Mouse (Mus musculus): Measurements from ENCODE around the gene Zdhhc19. TPM values are rescaled to one million over a fixed set of nuclear protein-coding genes. Genes with fewer than 3 reads are reported as not detected.

Gene Zdhhc19
- polyA plus RNA-seq, 1 experiment from 2014 or later = 0.22 TPM

DNA sequence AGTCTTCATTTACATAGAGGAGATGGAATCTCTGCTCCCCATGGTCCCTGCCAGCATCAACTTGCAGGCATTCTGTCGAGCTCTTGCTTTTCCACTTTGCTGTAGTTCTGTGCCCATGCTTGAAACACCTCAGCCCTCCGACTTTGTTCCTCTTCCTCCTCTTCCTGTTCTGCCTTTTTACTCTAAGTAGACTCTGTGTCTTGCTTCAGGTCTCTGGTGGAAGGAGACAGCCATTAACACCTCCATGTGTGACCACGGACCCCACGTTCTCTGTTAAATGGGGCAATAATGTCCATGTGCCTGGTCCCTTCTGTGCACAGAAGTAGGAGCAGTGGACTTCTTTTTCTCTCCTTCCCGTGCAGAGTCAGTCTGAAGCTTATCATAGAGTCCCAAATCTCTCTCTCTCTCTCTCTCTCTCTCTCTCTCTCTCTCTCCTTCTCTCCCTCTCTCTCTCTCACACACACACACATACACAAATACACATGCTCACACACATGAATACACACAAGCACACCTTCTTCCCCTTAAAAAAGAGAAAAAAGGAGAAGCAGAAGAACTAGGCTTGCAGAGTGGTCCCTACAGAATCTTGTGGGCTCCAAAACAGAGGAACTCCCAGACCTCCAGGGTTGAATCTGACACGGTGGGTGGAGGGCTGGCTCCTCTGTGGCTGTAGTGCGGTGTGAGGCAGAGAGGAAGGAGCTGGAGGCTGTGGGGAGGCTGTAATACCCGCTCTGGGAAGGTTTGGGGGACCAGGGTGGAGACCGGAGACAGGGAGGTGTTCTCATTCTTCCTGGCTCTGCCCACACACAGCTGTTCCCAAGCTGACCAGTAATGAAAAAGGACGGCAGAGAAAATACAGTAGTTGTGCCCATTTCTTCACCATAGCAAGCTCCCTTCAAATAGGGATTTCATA, 51.3 kb downstream of the Zdhhc19 start:
- Histone ChIP-seq H3K9me3 (no peaks in the 10 kb centered on the region), H3K36me3 (no peaks in the 10 kb centered on the region), H3K4me2 (no peak overlapping the region), H3K4me3 (no peak overlapping the region), H3K27me3 (no peaks in the 10 kb centered on the region), H3K4me1 (replicated peaks) (no peaks in the 10 kb centered on the region), H3K27ac (replicated peaks) (no peak overlapping the region), H3K9ac (no peak overlapping the region)
- no peak for ATAC-seq (ENCODE audit: low FRiP score, low read depth)
- 66% methylated on average over 10 of the region's 10 CpGs for WGBS

DNA sequence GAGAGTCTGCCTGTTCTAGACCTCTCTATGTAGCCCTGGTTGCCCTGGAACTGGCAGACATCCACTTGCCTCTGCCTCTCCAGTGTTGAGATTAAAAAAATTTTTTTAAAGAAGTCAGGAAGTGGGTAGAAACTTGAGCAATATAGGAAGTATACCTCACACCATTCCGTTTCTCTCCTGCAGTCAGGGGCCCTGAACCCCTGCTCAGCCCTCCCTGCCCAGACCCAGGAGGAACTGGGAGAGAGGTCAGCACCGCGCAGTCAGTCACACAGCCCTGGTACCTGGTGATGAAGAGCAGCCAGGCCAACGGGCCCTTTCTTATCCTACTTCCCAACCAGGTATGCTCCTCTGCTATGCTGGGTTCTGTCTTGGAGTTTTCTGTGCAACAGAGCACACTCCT, 54.0 kb downstream of the Zdhhc19 start:
- no peak overlapping the region for H3K9ac ChIP-seq
- WGBS = 91% methylated on average over 4 of the region's 4 CpGs
- no peaks in the 10 kb centered on the region for H3K27me3 ChIP-seq
- no peak overlapping the region for H3K4me2 ChIP-seq
- H3K27ac ChIP-seq (replicated peaks) = no peak overlapping the region
- H3K9me3 ChIP-seq = no peaks in the 10 kb centered on the region
- no peak overlapping the region for H3K4me3 ChIP-seq
- H3K4me1 ChIP-seq (replicated peaks) = no peaks in the 10 kb centered on the region
- no peaks in the 10 kb centered on the region for H3K36me3 ChIP-seq
- ATAC-seq (ENCODE audit: low FRiP score, low read depth) = no peak

DNA sequence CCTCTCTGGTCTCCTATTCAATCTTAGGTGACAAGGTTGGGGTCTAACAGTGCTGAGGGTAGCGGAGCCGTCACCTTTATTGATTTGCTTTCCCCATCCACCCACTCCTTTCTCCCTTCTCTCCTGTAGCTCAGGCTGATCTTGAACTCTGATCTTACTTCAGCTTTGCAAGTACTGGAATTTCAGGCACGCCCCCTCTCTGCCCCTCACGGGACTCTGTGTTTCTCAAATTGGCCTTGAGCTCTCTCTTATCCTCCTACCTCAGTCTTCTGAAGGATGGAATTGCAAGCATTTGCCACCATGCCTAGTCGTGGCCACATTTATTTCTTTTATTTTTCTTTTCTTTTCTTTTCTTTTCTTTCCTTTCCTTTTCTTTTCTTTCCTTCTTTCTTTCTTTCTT, 54.4 kb downstream of the Zdhhc19 start:
- H3K4me1 ChIP-seq (replicated peaks) = no peaks in the 10 kb centered on the region
- ATAC-seq (ENCODE audit: low FRiP score, low read depth) = no peak
- no peak overlapping the region for H3K4me2 ChIP-seq
- H3K4me3 ChIP-seq = no peak overlapping the region
- no peak overlapping the region for H3K27ac ChIP-seq (replicated peaks)
- WGBS = 87% methylated on average over 5 of the region's 5 CpGs
- no peaks in the 10 kb centered on the region for H3K9me3 ChIP-seq
- H3K36me3 ChIP-seq = no peaks in the 10 kb centered on the region
- H3K9ac ChIP-seq = no peak overlapping the region
- no peaks in the 10 kb centered on the region for H3K27me3 ChIP-seq

DNA sequence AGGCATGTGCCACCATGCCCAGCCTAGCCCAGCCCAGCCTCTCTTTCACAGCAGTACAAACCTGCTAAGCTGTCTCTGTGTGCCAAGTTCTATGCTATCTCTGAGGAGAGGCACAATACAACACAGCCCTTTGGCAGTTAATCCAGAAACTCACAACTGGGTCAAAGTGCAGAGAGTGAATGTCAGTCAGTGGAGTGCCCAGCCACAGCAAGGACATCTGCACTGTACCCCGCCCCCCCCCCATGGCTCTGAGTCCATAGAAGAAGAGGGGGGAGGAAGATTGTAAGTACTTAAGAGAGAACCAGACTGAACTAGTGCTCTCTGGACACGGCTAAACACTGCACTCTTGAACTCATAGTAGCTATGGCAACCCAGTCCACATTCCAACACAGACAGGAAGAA, 55.3 kb downstream of the Zdhhc19 start:
- Histone ChIP-seq H3K9me3 (no peaks in the 10 kb centered on the region), H3K9ac (no peak overlapping the region), H3K4me1 (replicated peaks) (no peaks in the 10 kb centered on the region), H3K27ac (replicated peaks) (no peak overlapping the region), H3K27me3 (no peaks in the 10 kb centered on the region), H3K4me3 (no peak overlapping the region), H3K4me2 (no peak overlapping the region), H3K36me3 (no peaks in the 10 kb centered on the region)
- no peak for ATAC-seq (ENCODE audit: low FRiP score, low read depth)
- 67% methylated on average over 2 of the region's 2 CpGs for WGBS

DNA sequence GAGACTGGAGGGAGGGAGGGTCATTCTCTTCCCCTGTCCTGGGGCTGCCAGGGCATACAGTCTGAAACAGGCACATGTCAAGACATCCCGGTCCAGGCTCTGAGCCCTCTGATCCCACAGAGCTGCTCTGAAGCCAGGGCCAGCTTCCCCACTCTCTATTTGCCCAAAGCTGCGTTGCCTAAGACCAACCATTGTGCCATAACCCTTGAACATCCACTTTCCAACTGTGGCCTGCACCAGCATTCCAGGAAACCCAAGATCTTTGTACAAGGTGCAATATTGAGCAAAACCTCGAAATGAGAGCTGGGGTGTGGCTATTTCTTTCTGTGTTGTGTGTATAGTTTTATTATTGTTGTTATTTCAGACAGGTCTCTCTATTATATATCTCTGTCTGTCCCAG, 59.5 kb downstream of the Zdhhc19 start:
- no peak overlapping the region for H3K4me3 ChIP-seq
- no peak overlapping the region for H3K4me2 ChIP-seq
- H3K4me1 ChIP-seq (replicated peaks) = no peaks in the 10 kb centered on the region
- no peak for ATAC-seq (ENCODE audit: low FRiP score, low read depth)
- no peaks in the 10 kb centered on the region for H3K36me3 ChIP-seq
- H3K9ac ChIP-seq = no peak overlapping the region
- 76% methylated on average over 3 of the region's 3 CpGs for whole genome bisulfite sequencing
- no peaks in the 10 kb centered on the region for H3K27me3 ChIP-seq
- H3K27ac ChIP-seq (replicated peaks) = no peak overlapping the region
- no peaks in the 10 kb centered on the region for H3K9me3 ChIP-seq

DNA sequence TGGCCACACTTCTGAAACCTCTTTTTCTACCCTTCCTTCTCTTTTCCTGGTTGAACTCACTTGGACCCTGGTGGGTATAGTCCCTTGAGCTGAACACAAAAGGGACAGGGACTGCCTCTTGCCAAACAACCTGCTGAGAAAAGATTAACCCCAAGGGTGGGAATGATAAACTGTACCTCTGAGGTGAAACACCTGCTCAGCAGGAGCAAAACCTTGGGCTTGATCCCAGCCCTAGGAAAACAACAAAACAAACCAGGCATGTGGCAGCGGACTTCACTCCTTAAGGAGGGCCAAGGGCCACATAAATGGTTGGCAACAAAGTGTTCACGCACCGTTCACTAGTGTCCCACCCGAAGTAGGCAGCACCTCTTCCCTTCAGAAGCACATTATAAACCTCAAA, 63.4 kb downstream of the Zdhhc19 start:
- Histone ChIP-seq H3K36me3 (no peaks in the 10 kb centered on the region), H3K27me3 (no peaks in the 10 kb centered on the region), H3K4me2 (no peak overlapping the region), H3K4me3 (no peak overlapping the region), H3K9me3 (no peaks in the 10 kb centered on the region), H3K27ac (replicated peaks) (no peak overlapping the region), H3K9ac (no peak overlapping the region), H3K4me1 (replicated peaks) (no peaks in the 10 kb centered on the region)
- 78% methylated on average over 4 of the region's 4 CpGs for whole genome bisulfite sequencing
- no peak for ATAC-seq (ENCODE audit: low FRiP score, low read depth)

DNA sequence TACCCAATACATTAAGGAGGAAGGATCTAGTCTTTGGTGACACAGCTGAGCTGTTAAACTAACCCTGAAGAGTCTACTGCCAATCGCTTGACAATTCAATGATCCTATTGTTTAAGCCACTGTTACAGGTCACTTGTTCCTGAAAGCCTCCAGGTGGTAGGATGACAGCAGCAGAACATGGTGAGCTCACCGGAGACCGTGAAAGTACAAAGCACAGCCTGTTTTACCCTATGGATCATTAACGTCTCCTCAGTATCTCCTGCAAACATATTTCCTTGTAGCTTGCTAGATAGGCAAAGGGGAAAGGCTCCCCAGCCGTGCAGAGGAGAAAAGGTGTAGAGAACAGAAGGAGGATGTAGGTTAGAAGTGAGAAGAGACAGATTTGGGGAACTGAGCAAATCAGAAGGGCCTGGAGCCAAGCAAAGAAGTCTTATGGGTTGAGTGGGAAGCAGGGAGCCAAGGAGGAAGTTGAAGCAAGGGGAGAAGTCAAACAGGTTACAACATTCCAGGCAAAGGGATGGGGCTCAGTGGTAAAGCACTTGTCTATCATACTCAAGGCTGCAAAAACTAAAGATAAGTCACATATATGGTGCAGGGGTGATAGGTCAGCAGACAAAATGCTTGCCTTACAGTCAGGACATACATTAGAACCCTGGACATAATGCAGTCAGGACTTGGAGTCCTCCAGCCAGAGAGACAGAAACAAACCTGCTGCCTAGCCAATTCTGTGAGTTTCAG, 67.2 kb downstream of the Zdhhc19 start:
- Histone ChIP-seq H3K4me2 (no peak overlapping the region), H3K27ac (replicated peaks) (no peak overlapping the region), H3K4me1 (replicated peaks) (no peaks in the 10 kb centered on the region), H3K9ac (no peak overlapping the region), H3K9me3 (no peaks in the 10 kb centered on the region), H3K36me3 (no peaks in the 10 kb centered on the region), H3K4me3 (no peak overlapping the region), H3K27me3 (no peaks in the 10 kb centered on the region)
- whole genome bisulfite sequencing = 82% methylated on average over 5 of the region's 5 CpGs
- no peak for ATAC-seq (ENCODE audit: low FRiP score, low read depth)

DNA sequence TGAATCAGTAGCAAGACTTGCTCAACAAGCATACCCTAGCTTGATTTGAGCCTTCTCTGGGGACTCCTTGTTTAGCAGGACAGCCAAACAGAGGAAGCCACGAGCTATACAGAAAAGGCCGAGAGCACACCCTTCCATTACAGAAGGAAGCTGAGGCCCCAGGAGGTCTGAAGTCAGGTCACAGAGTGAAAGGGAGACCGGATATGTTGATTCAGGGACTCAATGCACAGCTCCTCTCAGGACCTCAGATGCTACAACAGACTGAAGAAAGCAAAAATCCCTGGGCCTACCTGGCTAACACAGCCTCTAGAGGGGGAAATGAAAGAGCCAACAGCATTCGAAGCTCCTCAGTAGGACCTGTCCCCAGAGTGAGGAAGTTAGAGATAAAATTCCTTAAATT, 71.2 kb downstream of the Zdhhc19 start:
- H3K9me3 ChIP-seq = no peaks in the 10 kb centered on the region
- no peak overlapping the region for H3K9ac ChIP-seq
- H3K4me2 ChIP-seq = no peak overlapping the region
- no peaks in the 10 kb centered on the region for H3K27me3 ChIP-seq
- no peaks in the 10 kb centered on the region for H3K36me3 ChIP-seq
- no peak overlapping the region for H3K27ac ChIP-seq (replicated peaks)
- no peak for ATAC-seq (ENCODE audit: low FRiP score, low read depth)
- no peak overlapping the region for H3K4me3 ChIP-seq
- H3K4me1 ChIP-seq (replicated peaks) = no peaks in the 10 kb centered on the region
- 70% methylated on average over 4 of the region's 4 CpGs for WGBS

DNA sequence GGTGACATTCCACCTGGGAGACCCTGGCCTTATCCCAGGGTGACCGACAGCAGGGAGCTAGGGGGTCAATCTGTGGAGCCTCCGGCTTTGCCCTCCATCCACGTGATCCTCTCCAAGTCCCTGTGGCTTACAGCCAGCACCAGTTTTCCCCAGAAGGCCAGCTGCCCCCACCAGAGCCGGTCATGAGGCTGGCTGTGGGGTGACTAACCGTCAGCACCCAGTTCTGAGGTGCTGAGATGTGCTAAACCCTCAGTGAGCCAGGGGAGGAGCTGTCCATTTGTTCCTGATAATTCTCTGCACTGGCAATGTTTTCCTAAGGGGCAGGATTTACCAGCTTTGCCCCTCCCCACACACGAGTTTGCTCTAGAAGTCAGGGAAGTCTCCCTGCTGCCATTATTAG, 72.3 kb downstream of the Zdhhc19 start:
- Histone ChIP-seq H3K4me3 (no peak overlapping the region), H3K4me2 (no peak overlapping the region), H3K36me3 (no peaks in the 10 kb centered on the region), H3K9me3 (no peaks in the 10 kb centered on the region), H3K27ac (replicated peaks) (no peak overlapping the region), H3K4me1 (replicated peaks) (no peaks in the 10 kb centered on the region), H3K9ac (no peak overlapping the region), H3K27me3 (no peaks in the 10 kb centered on the region)
- no peak for ATAC-seq (ENCODE audit: low FRiP score, low read depth)
- WGBS = 74% methylated on average over 6 of the region's 6 CpGs

DNA sequence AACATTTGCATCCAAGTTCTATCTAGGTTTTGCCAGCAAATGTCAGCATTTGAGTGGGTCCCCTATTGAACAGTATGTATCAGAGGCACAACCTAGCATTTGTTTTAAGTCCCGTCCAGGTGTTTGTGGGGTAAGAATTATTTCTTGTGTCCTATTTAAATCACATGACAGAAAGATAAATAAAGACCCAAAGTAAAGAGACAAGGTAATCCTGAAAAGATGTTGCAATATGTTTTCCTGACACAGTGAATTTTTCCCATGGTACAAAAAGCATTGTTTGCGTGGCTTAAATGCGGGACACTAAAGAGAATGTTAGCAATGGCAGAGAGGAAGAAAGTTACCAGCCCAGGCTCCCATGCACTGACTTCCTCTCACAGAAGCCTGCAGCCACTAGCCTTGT, 74.0 kb downstream of the Zdhhc19 start:
- Histone ChIP-seq H3K4me2 (no peak overlapping the region), H3K36me3 (no peaks in the 10 kb centered on the region), H3K4me3 (no peak overlapping the region), H3K4me1 (replicated peaks) (no peaks in the 10 kb centered on the region), H3K9me3 (no peaks in the 10 kb centered on the region), H3K27me3 (no peaks in the 10 kb centered on the region), H3K27ac (replicated peaks) (no peak overlapping the region), H3K9ac (no peak overlapping the region)
- 92% methylated on average over 3 of the region's 3 CpGs for WGBS
- ATAC-seq (ENCODE audit: low FRiP score, low read depth) = no peak

DNA sequence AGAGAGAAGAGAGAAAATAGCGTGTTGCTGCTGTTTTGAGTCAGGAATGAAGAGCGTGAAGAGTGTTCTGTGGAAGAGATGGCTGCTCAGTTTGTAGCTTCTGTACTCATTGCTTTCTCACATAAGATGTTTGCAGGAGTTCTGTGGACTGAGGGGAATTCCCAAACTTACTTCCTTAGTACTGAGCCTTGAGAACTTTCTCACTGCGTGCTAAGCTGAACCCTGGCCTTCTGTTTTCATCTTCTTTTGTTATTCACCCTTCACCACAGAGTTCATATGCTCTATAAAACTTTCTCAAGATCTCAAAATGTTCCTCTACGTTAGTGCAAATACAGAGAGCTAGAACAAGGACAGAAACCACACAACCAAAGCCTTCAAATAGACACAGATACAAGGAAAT, 76.5 kb downstream of the Zdhhc19 start:
- Histone ChIP-seq H3K4me3 (no peak overlapping the region), H3K36me3 (no peaks in the 10 kb centered on the region), H3K9me3 (no peaks in the 10 kb centered on the region), H3K27me3 (no peaks in the 10 kb centered on the region), H3K4me2 (no peak overlapping the region), H3K4me1 (replicated peaks) (no peaks in the 10 kb centered on the region), H3K27ac (replicated peaks) (no peak overlapping the region), H3K9ac (no peak overlapping the region)
- no peak for ATAC-seq (ENCODE audit: low FRiP score, low read depth)
- 91% methylated on average over 4 of the region's 4 CpGs for WGBS

GRCm38 (mm10) chr16:32586482-32586881, 90.4 kb downstream of the Zdhhc19 start:
- whole genome bisulfite sequencing = 91% methylated on average over 4 of the region's 4 CpGs
- ATAC-seq (ENCODE audit: low FRiP score, low read depth) = no peak

More at GRCm38 (mm10) chr16:32586482-32586881, 90.4 kb downstream of the Zdhhc19 start:
- Histone ChIP-seq H3K27me3 (no peaks in the 10 kb centered on the region), H3K27ac (replicated peaks) (no peak overlapping the region), H3K9ac (no peak overlapping the region), H3K9me3 (no peaks in the 10 kb centered on the region), H3K4me3 (no peak overlapping the region), H3K4me1 (replicated peaks) (no peaks in the 10 kb centered on the region), H3K4me2 (no peak overlapping the region), H3K36me3 (no peaks in the 10 kb centered on the region)

Data from hindbrain, embryonic 15.5 days (tissue).